ENCODE assay signal across 10 mouse cellular contexts in genomic region chr5:121003781-121004180, GRCm38 (mm10). TPM values are rescaled to one million over a fixed set of nuclear protein-coding genes. Genes with fewer than 3 reads are reported as not detected.
DNase-seq lines count a peak whose midpoint lies in the region; ATAC-seq and TF ChIP-seq lines count a peak whose summit lies in the region.
"Had no signal": no experiment of that assay in that cellular context is flagged by ENCODE, and none has a peak within 500 bp of the region (broad histone marks: within the 10 kb centered on the region; RNA-seq: fewer than 3 reads in every experiment).

No protein-coding gene starts in this region.

- peak overlapping the region; percentile 35 for H3K4me2 ChIP-seq in midbrain, embryonic 12.5 days (replicated peaks)
- H3K4me2 ChIP-seq in midbrain, embryonic 11.5 days: no peak overlapping the region
- H3K4me2 ChIP-seq in lung, postnatal 0 days (replicated peaks; ENCODE audit: low read depth, low read length): no peak overlapping the region

- H3K9ac ChIP-seq in midbrain, embryonic 12.5 days (replicated peaks): 0 out of 2 replicates have a peak overlapping the region, but pooled peaks have one; percentile 37
- H3K9ac ChIP-seq in midbrain, embryonic 11.5 days (ENCODE audit: low read length): no peak overlapping the region
- H3K9ac ChIP-seq in lung, postnatal 0 days (replicated peaks; ENCODE audit: low read depth): no peak overlapping the region
- H3K9ac ChIP-seq: liver, postnatal 0 days had no signal

- TF ChIP-seq CTCF in lung, postnatal 0 days (IDR thresholded peaks at IDR 0.05): no peak

- peak overlapping the region; percentile 5; the same call in 1 of the 2 replicates for H3K4me3 ChIP-seq in midbrain, embryonic 12.5 days
- no peak overlapping the region for H3K4me3 ChIP-seq in midbrain, embryonic 11.5 days (ENCODE audit: low read depth, low read length)
- H3K4me3 ChIP-seq in lung, postnatal 0 days (ENCODE audit: low read depth, low read length): no peak overlapping the region

- peaks cover 22% of the 10 kb centered on the region for H3K4me1 ChIP-seq in midbrain, embryonic 12.5 days
- peaks cover 2% of the 10 kb centered on the region; the same call in 1 of the 2 replicates for H3K4me1 ChIP-seq in midbrain, embryonic 11.5 days (ENCODE audit: control insufficient read depth, insufficient read depth, low read length)
- H3K4me1 ChIP-seq in lung, postnatal 0 days (ENCODE audit: insufficient read depth, low read depth, low read length): no peaks in the 10 kb centered on the region

- TF ChIP-seq EP300 in lung, postnatal 0 days (IDR thresholded peaks at IDR 0.05): no peak

- 25% methylated on average over 17 of the region's 17 CpGs for WGBS in midbrain, embryonic 12.5 days
- 36% methylated on average over 17 of the region's 17 CpGs for WGBS in midbrain, embryonic 11.5 days
- WGBS in lung, postnatal 0 days: 33% methylated on average over 17 of the region's 17 CpGs

- DNase-seq in midbrain, embryonic 11.5 days (ENCODE audit: low spot score, missing footprints): no peak
- peak; percentile 88 for DNase-seq in cerebellum, adult 9-11 months
- DNase-seq in layer of hippocampus, postnatal 14 days (ENCODE audit: low spot score in 2 of 2): peak; percentile 18 to 33
- DNase-seq in right cerebral cortex, postnatal 36 days (ENCODE audit: low spot score in 2 of 2): peak; percentile 36 to 62
- no peak for DNase-seq in adrenal gland, postnatal 25 days
- DNase-seq in heart, postnatal 4 days: no peak
- DNase-seq in lung, postnatal 0 days (ENCODE audit: low spot score): no peak
- DNase-seq: kidney, adult 2 months; liver, postnatal 0 days had no signal

- no peak for ATAC-seq in midbrain, embryonic 12.5 days (ENCODE audit: low FRiP score, low read depth)
- ATAC-seq in midbrain, embryonic 11.5 days (ENCODE audit: low FRiP score): no peak
- no peak for ATAC-seq in lung, postnatal 0 days
- ATAC-seq: liver, postnatal 0 days had no signal

- H3K9me3 ChIP-seq in midbrain, embryonic 12.5 days: no peaks in the 10 kb centered on the region
- H3K9me3 ChIP-seq in midbrain, embryonic 11.5 days (ENCODE audit: control insufficient read depth, low read length): no peaks in the 10 kb centered on the region
- no peaks in the 10 kb centered on the region for H3K9me3 ChIP-seq in lung, postnatal 0 days (ENCODE audit: low read length)

- no peaks in the 10 kb centered on the region for H3K36me3 ChIP-seq in midbrain, embryonic 12.5 days
- no peaks in the 10 kb centered on the region for H3K36me3 ChIP-seq in midbrain, embryonic 11.5 days (ENCODE audit: control insufficient read depth, insufficient read depth, low read length)
- no peaks in the 10 kb centered on the region for H3K36me3 ChIP-seq in lung, postnatal 0 days (ENCODE audit: insufficient read depth, low read length)

- no peak overlapping the region for H3K27ac ChIP-seq in midbrain, embryonic 12.5 days (replicated peaks)
- H3K27ac ChIP-seq in midbrain, embryonic 11.5 days (ENCODE audit: low read depth, low read length): no peak overlapping the region
- H3K27ac ChIP-seq in lung, postnatal 0 days (ENCODE audit: low read length): no peak overlapping the region

- H3K27me3 ChIP-seq in midbrain, embryonic 12.5 days: peaks cover 24% of the 10 kb centered on the region
- H3K27me3 ChIP-seq in midbrain, embryonic 11.5 days (ENCODE audit: control insufficient read depth, insufficient read depth, low read length): peaks cover 4% of the 10 kb centered on the region
- H3K27me3 ChIP-seq in lung, postnatal 0 days (replicated peaks; ENCODE audit: insufficient read depth, low read length): no peaks in the 10 kb centered on the region

RNA-seq across cellular contexts. Expression of gene Rph3a, which starts 6.1 kb away (rescaled TPM):
- 3.2 and 3.3 TPM in 2 replicates for polyA plus RNA-seq in midbrain, embryonic 12.5 days (2016; fragmentation: Nextera tagmentation; extraction: Ambion mirVana)
- 0.57 and 1.4 TPM in 2 replicates for polyA plus RNA-seq in midbrain, embryonic 11.5 days (2014; fragmentation: Nextera tagmentation; extraction: Ambion mirVana)
- total RNA-seq in layer of hippocampus, postnatal 14 days (2021): 100 to 1,000 TPM; 178 TPM
- 2.5 and 4.5 TPM in 2 replicates for total RNA-seq in adrenal gland, postnatal 25 days (2021)
- under 1 TPM in 1 of 2 experiments, not detected in 1; 0.07 TPM for total RNA-seq in heart, postnatal 4 days (2021)
- polyA plus RNA-seq in lung, postnatal 0 days (2015; fragmentation: Nextera tagmentation; extraction: Ambion mirVana): not detected in 2 replicates

Comparison
In these comparisons a context has a peak if more than half of its experiments do, and no peak if none do; other contexts are left out.
1. DNase-seq: peak in cerebellum, adult 9-11 months (single experiment), layer of hippocampus, postnatal 14 days (2 of 2) and right cerebral cortex, postnatal 36 days (2 of 2); none in midbrain, embryonic 11.5 days (single experiment), adrenal gland, postnatal 25 days (single experiment), heart, postnatal 4 days (single experiment) and lung, postnatal 0 days (single experiment).
2. RNA of gene Rph3a, which starts 6.1 kb away (total RNA-seq): 178 TPM in layer of hippocampus, postnatal 14 days; 2.5 to 4.5 TPM in adrenal gland, postnatal 25 days and 0.07 TPM in heart, postnatal 4 days; every median in the first group is over 10 times any median in the second.